Mouse (Mus musculus): ENCODE measurements around the gene Mlxipl. TPM values are rescaled to one million over a fixed set of nuclear protein-coding genes. Genes with fewer than 3 reads are reported as not detected.

Gene Mlxipl
- polyA plus RNA-seq, 1 experiment from 2014 or later: 3.6 TPM

Other genes with a start within 250 kb of the Mlxipl start
- not detected in 2 replicates for gene Tmem270, start 183.2 kb upstream of the Mlxipl start, polyA plus RNA-seq (2014; fragmentation: Nextera tagmentation; extraction: Ambion mirVana)
- 1.0 TPM in 1 of 2 replicates, not detected in the other for gene Cldn13, start 174.4 kb upstream of the Mlxipl start, polyA plus RNA-seq (2014; fragmentation: Nextera tagmentation; extraction: Ambion mirVana)
- gene Mettl27, start 157.5 kb upstream of the Mlxipl start, polyA plus RNA-seq (2014; fragmentation: Nextera tagmentation; extraction: Ambion mirVana): 22.1 and 26.3 TPM in 2 replicates
- 91.5 and 93.9 TPM in 2 replicates for gene Cldn4, start 143.0 kb upstream of the Mlxipl start, polyA plus RNA-seq (2014; fragmentation: Nextera tagmentation; extraction: Ambion mirVana)
- 69.7 and 71.2 TPM in 2 replicates for gene Cldn3, start 103.7 kb upstream of the Mlxipl start, polyA plus RNA-seq (2014; fragmentation: Nextera tagmentation; extraction: Ambion mirVana)
- 73.3 and 80.6 TPM in 2 replicates for gene Abhd11, start 80.7 kb upstream of the Mlxipl start, polyA plus RNA-seq (2014; fragmentation: Nextera tagmentation; extraction: Ambion mirVana)
- gene Stx1a, start 66.4 kb upstream of the Mlxipl start, polyA plus RNA-seq (2014; fragmentation: Nextera tagmentation; extraction: Ambion mirVana): 17.4 and 17.7 TPM in 2 replicates
- gene Dnajc30, start 25.7 kb upstream of the Mlxipl start, polyA plus RNA-seq (2014; fragmentation: Nextera tagmentation; extraction: Ambion mirVana): 34.8 and 34.9 TPM in 2 replicates
- gene Bud23, start 24.9 kb upstream of the Mlxipl start, polyA plus RNA-seq (2014; fragmentation: Nextera tagmentation; extraction: Ambion mirVana): 95.2 and 99.0 TPM in 2 replicates
- 7.2 and 7.7 TPM in 2 replicates for gene Vps37d, start 11.6 kb upstream of the Mlxipl start, polyA plus RNA-seq (2014; fragmentation: Nextera tagmentation; extraction: Ambion mirVana)
- 24.8 and 28.5 TPM in 2 replicates for gene Tbl2, start 59.8 kb downstream of the Mlxipl start, polyA plus RNA-seq (2014; fragmentation: Nextera tagmentation; extraction: Ambion mirVana)
- gene Bcl7b, start 78.4 kb downstream of the Mlxipl start, polyA plus RNA-seq (2014; fragmentation: Nextera tagmentation; extraction: Ambion mirVana): 45.1 and 48.9 TPM in 2 replicates
- gene Baz1b, start 97.4 kb downstream of the Mlxipl start, polyA plus RNA-seq (2014; fragmentation: Nextera tagmentation; extraction: Ambion mirVana): 60.3 and 60.7 TPM in 2 replicates
- gene Fzd9, start 161.3 kb downstream of the Mlxipl start, polyA plus RNA-seq (2014; fragmentation: Nextera tagmentation; extraction: Ambion mirVana): 0.17 and 0.25 TPM in 2 replicates

All from stomach, embryonic 14.5 days (tissue).